Mouse (Mus musculus): ENCODE data around the gene Apip. TPM values are rescaled to one million over a fixed set of nuclear protein-coding genes. Genes with fewer than 3 reads are reported as not detected.

Apip gene
- 33.9 and 35.7 TPM in 2 replicates for polyA plus RNA-seq (2015; fragmentation: Nextera tagmentation; extraction: Ambion mirVana)

GRCm38 (mm10) chr2:103073219-103073982 is at the start of gene Apip, which contains the start of gene Pdhx:
Gene Apip (plus strand): TSS chr2:103073675.
Gene Pdhx (minus strand): TSS chr2:103073513.

Other genes with a start within 250 kb of the Apip start
- gene Cd44, start 172.0 kb upstream of the Apip start, polyA plus RNA-seq (2015; fragmentation: Nextera tagmentation; extraction: Ambion mirVana) = 15.8 and 32.4 TPM in 2 replicates
- 16.7 and 22.9 TPM in 2 replicates for gene Pdhx, start 162 bp upstream of the Apip start, polyA plus RNA-seq (2015; fragmentation: Nextera tagmentation; extraction: Ambion mirVana)
- gene Ehf, start 229.6 kb downstream of the Apip start, polyA plus RNA-seq (2015; fragmentation: Nextera tagmentation; extraction: Ambion mirVana) = 17.0 and 18.0 TPM in 2 replicates

Measured in urinary bladder, postnatal 0 days (tissue).